Mouse (Mus musculus): ENCODE results near the gene Robo2. TPM values are rescaled to one million over a fixed set of nuclear protein-coding genes. Genes with fewer than 3 reads are reported as not detected.
"Not testable (repeated sequence)": the region's sequence is repeated elsewhere in the genome, so short reads cannot be mapped to it uniquely, and the experiment has no call there.

Gene Robo2
- total and polyA plus RNA-seq, 3 experiments = 1.2 to 4.2 (median 3.4) TPM

DNA sequence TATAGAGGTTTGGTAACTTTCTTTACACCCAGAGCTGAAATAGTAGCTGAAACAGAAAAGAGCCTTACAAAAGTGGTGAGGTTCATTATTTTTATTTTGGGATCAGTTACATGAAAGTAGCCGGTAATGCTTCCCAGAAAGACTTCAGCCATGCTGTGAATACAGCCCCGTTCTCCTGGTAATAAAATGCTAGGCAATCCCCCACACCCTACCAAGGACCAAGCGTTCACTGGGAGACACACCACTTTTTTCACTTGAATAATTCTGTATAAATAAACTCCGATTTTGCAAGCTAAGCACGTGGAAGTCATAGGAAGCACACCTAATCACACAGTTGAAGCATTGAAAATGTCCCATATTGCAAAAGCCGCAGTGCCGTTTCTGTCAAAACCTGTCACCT is 341.0 kb downstream of the Robo2 start:
- no peak for DNase-seq

DNA sequence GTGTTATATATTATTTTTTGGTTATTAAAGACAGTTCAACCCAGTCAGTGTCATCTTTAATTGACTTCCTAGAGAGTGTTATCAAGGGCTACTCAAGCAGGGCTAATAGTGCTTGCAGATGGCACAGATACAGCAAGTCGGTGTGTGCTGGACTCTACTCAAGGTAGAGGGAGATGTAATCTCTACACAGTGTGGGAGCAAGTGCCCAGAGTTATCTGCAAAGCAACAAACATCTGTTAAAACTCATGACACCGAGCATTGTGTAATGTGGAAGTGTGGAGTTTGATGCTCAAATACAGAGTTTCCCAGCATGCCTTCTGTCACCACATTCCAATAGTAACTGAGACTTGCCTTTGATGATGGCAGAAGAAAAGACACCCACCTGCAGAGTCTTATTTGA is 345.7 kb downstream of the Robo2 start:
- DNase-seq = no peak

DNA sequence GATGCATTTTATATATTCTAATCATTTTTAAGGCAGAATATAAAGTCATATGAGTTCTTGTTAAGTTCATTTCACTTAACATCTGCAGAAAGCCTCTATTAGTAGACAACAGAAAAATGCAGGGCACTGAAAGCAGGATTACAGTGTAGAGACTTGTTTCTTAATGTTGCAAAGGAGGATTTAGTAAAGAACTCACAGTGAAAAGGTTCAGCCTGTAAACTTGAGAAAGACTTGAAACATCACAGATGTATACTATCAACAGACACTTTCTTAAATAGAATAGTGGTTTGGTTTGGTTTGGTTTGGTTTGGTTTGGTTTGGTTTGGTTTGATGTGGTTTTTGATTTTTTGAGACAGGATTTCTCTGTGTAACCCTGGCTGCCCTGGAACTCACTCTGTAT is 349.7 kb downstream of the Robo2 start:
- DNase-seq = no peak

DNA sequence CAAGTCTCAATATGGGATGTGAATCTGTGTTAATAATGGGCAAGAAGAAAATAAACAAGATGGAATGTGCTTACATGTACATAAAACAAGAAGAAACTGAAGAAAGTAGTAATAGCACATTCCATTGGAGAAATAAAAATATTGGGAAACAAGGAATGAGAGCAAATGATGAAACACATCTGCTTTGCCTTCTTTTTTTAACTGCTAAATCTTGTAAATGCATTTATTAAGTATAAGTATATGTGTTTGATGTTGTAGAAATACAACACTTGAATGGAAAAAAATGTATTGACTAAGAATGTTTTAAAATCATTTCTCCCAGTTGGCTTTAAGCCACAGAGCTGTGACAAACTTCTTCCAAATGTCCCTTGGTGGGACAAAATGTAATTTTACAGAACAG is 350.1 kb downstream of the Robo2 start:
- no peak for DNase-seq

DNA sequence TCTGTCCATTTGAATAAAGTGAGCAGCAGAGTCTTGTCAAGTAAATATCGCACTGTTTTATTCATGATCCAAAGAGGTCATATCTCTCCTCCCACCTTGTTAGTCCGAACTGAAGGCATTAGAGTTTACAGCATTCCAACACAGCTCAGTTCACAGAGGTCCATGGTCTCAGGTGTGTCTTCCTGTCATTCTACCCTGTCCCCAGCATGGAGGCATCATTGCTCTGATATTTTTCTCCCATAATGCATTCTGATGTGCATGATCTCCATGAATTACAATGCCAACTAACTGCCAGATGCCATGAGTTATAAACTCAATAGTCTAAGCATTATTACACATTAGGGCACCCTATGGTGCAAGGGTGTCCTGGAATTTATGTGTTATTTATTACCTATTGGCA is 354.7 kb downstream of the Robo2 start:
- DNase-seq = no peak

DNA sequence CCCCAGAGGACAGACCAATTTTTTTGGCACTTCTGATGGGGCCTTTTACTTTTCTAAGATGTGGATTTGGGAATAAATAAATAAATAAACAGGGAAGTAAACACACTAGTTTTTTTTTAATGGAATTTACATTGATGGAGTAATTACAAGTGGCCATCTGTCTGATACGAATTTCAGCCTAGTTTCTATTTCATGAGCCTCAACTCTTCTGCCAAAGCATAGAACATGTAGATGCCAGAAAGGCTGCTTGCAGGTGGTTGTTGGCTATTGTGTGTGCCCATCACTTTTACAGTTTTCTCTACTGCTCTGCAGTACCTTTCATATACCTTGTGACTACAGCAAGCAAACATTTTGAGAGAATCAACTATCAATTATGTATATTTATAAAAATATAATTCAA is 355.4 kb downstream of the Robo2 start:
- DNase-seq = no peak

DNA sequence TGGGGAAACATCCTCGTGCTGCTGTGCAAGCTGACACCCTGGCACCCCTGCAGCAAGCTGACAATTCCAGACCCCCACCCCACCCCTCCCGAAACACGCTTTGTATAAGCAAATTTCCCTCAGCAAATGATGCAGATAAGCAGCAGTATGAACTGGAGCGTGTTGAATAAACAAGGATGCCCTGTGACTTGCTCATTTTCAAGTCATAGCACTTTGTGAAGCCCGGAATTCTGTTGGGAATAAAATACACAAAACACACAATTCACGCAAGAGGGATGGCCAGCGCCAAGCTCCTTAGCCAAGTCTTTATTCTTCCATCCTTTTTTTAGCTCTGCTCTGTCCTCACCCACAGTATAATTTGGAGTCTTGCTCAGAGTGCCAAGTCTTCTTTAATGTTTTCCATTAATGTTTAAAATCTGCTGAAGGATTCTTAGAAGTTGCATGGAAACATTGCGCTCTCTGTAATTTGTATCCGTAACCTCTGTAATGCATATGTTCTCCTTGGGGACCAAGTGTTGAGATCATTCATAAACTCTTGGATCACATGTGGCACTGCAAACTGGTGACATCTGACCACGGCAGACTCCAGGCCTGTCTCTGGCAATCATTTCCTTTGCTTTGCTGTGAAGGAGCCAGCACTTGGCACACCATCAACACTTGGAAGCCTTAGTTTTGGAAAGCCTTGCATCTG is 356.4 kb downstream of the Robo2 start:
- peak; percentile 3 for DNase-seq

DNA sequence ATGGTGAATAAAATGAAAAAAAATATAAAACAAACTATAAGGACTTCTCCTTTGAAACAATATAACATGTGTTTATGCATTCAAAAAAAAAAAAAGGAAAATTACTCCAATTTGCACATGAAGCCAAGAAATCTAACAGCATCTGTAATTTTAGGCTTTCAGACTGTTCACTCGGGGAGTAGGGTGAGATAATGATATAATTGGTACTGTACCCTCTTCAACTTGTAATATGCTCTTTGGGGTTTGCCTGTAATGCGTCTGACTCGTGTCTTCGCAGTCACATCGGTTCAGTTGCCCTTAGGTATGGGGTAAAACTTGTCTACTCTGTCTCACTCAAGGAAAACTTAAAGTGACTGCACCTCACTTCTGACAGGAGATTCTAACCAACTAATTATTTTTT is 362.2 kb downstream of the Robo2 start:
- no peak for DNase-seq

DNA sequence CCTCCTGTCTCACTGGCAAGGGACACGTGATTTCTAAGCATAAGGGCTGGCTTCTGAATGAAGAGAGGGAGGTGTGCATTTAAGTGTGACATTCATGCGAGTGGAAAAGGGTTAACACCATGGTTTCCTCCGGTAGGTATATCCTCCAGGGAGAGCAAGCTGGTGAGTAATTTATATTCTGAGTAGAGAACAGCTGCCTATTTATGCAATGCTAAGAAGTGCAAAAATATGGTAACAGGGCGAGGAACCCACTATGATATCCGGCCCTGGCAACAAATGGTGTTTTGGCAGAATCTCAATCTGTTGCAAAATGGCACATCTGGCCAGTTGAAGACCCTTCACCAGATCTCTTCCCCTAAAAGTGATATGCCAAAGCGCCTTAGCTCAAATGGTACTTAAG is 362.6 kb downstream of the Robo2 start:
- no peak for DNase-seq

DNA sequence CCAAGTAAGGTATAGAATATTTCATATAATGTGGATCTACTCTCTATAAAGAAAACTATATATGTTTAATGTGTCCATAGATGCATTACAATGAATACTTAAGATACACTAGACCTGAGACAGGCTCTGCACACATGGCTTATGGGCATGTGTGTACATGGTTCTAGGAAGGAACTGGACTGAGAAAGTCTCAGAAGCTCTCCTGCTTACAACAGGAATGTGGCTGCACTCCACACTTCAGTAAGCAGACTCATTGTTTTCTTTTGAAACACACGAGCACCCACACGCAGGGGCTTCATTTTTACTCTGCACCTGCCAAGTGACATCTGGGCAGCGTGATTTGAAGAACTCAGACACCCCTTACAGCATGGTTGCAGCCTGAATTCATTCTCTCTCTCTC is 364.4 kb downstream of the Robo2 start:
- no peak for DNase-seq

DNA sequence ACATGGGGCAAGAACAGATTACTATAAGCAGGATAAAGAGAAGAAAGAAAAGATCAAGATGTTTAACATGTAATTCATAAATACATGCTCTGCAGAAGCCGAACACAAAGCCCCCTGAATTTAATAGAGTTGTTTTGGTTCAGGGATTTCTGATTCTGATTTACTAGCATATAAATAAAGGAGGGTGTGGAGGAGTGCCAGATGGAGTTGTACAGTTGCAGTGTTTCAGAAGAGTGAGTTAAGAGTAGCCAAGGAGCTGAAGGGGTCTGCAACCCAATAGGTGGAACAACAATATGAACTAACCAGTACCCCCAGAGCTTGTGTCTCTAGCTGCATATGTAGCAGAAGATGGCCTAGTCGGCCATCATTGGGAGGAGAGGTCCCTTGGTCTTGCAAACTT is 370.8 kb downstream of the Robo2 start:
- DNase-seq = not testable (repeated sequence)

DNA sequence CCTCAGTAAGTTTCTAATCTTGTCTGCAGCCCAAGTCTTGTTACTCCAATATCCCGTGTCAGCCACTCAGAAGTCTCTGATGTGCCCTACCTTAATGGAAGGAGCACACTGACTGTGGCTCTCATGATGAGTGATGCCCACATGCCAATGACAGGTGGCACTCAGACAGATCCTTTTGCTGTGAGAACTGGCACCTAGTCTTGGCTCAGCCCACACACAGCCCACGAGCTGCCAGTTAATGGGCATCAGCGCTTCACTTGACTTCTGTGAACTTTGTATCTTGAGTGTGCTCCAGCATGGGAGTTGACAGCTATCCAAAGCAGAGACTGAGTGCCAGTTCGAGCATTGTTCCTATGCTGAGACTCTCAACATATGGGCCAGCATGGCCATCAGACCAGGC is 383.8 kb downstream of the Robo2 start:
- no peak for DNase-seq

DNA sequence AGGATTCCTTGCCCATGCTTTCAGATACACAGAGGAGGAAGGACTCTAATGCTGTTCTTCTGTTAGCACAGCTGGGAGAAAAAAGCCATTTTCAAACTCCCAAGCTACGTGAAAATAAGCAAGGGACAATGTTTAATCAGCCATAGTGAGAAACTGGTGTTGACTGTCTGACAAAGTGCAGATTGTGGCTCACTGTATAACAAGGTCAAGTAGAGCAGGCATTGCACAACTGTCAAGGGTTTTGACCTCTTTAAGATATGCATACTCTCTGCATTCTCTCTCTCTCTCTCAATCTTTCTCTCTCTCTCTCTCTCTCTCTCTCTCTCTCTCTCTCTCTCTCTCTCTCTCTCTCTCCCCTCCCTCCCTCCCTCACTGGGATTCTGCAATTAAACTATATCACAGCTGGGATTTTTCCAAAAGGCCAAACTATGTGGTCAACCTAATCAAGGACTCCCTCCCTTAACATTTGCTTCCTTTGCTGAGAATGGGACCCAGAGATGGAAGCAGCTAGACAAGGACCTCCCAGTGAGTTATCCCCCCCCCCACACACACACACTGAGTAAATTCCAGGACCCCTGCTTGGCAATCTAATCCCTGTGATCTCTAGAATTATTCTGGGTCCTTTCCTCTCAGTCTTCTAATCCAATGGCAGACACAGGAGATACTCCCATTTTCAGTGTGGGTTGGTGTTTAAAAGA is 389.2 kb downstream of the Robo2 start:
- DNase-seq = peak; percentile 4

DNA sequence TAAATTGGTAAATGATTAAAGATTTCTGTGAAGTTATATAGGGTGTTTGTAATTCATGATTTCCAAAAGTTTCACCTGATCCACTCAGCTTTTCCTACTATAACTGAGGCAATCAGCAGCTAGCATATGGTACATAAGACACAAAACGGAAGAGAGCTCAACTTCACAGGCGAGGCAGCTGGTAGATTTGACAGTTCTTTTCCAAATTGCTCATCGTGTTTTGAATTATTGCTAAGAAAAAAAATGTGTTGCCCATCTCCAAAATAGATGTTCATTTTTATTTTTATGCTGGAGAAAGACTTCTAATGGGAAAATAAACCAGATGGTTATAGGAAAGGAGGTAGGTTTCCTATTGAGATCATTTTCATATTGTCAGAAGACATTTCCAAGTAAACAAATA is 405.9 kb downstream of the Robo2 start:
- no peak for DNase-seq

DNA sequence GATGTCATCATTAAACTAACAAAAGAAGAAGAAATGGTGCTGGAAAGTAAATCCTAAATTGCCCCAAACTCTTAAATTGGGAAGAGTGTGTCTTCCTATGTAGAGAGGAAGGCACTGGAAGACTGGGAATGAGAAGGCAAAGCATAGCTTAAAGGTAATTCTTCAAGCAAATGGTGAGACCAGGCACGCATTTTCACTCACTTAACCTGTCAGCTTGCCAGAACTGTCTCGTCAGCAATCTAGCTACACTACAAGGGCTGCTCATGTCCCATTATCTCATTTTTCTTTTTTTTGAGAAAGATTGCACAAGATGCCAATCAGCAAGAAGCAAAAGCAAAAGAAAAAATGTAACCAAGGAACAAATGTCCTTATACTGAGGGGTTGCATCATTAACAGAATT is 410.3 kb downstream of the Robo2 start:
- no peak for DNase-seq

DNA sequence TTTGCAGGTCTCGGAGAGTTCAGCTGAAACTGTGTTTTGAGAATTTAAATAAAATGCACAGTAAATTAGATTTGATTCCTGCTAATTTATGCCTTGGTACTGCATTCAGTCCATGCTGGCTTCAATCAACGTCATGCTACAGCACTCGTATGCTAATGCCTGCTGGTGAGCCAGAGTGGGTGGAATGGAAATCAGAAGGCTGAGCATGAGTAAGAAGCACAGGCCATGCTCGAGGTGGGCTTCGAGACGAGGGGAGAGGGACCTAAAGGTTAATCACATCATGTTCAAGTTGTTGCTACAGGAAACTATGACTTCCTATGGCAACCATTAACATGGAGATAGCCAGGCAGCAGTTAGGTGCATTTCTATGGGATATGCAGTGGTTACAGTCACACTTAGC is 420.4 kb downstream of the Robo2 start:
- no peak for DNase-seq

DNA sequence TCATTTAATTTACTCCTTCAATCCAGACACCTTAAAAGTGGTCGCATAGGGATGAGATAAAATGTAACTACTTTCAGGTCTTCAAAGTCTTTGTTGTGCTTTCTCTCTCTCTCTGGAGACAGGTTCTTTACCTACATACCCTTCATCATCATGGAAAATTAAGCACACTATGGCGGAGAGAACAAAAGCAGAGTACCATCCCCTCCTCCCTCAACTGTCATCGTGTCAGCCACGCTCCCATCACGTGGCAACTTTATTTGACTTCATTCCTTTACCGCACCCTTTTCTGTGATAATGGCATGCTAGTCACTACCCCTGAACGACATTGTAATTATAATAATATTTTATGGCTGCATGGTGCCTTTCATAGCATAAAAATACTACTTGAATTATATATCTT is 442.1 kb downstream of the Robo2 start:
- DNase-seq = no peak

DNA sequence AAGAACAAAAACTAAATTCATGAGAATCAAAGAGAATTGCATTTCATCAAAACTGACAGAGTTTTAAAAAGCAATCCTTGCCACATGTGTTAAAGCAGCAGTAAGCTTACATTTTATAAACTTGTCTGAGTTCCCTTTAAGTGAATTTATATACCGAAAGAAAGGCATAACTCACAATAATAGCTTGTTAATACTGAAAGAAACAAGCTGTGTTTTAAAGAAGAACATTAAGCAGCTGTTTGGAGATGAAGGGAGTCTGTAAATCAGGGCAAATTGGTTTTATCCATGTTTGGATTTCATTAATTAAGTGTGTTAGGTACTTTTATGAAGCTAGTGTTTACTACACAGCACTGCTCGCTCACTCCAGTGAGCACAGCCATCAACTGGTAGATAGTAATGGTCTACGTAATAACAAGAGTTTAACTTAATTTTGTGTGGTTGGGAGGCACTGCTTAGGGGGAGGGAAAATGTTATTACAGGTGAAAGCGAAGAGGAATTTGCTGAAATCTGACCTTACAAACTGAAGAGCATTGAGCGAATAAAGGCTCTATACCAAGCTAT is 447.2 kb downstream of the Robo2 start:
- DNase-seq = no peak

DNA sequence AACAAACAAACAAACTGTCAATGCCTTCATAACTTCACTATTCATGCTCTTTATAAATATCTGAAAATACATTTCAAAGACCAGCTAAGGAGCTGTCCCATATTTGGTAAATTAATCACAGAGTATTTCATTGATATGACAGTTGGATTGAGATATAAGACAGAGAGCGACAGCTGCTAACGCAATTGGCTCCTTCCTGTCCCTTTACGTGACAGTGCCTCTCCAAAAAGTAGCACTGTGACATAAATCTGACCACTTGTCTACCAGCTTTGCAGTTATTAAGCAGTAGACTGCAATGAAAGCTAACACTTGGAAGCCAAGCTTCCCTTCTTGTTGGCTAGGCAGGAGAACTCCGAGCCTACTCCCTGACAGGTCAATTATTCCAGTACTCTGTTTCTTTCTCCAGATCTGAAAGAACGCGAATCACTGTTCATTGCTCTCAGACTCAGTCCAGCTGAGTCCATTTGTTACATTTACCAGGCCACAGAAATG is 452.1 kb downstream of the Robo2 start:
- DNase-seq = no peak

DNA sequence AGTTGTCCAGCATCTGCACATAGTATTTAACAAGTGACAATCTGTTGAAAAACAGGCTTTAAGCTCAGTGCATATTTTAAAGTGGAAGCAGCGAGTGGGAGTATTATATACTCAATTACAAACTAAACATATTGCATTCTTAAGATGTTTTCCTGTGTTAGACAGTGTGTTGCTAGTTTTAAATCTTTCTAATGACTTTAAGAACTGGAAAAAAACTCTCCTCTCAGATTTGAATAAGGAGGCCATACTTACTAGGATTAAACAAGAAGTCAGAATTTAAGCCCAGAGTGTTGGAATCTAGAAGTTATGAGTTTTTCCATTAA is 453.1 kb downstream of the Robo2 start:
- DNase-seq = no peak

DNA sequence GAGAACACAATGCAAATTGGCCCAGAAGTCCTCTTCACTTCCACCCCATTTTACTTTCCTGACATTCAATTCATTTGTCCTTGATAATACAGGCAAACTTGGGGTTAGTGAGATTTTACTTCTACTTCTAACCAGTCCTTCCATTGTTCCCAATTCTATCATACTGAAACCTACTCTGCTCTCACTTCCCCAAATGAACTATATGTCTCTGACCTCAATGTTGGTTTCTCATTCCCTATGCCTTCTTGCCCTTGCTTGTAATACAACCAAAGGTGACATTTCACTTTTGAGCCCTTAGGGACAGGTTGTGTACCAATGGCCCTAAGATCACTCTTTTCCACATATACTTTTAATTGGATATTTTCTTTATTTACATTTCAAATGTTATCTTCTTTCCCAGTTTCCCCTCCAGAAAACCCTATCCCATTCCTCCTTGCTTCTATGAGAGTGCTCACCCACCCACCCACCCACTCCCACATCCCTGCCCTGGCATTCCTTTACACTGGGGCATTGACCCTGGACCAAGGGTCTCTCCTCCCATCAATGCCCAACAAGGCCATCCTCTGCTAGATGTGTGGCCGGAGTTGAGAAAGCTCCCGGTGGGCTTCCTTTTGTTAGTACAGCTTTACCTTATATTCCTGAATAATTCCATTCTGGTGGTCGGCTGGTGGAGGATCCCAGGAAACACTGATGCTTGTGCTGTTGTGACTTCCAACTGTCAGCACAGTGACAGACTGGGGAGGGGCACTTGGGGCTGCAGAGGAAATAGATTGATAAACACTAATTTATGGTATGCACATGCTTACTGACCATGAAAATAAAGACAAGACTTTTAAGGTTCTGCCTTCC is 453.7 kb downstream of the Robo2 start:
- no peak for DNase-seq

DNA sequence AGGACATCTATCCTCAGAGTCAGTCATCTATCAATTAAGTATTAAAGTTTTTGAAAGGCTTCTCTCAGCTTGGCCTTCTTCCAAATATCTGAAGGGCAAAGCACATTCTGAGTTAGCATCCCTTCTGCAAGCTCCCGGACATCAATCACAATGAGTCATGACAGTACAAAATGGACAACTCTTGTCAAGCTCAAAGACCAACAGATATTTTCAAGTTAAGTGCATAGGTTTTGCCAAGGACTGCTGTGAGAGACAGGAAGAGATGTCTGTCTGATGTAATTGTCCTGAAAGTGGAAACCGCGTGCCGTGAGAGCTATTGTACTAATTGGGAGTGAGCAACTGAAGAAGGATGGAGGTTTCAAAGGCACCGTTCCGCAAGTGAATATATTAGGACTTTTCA is 465.5 kb downstream of the Robo2 start:
- peak; percentile 30 for DNase-seq

DNA sequence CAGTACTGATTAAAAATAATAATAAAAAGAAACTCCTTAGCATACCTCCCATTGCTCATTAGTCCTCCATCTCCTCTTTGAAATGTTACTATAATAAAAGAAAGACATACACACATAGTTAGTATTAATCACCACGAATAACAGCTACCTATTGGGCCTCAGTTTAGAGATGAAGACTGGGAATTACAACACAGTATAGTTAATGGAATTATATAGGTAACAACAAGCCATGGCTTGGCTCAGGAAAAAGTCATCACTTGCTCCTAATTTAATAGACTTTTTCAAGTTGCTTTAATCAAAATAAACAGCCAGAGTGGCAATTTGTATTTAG is 471.4 kb downstream of the Robo2 start:
- DNase-seq = no peak

Data from adrenal gland, adult 2 months (tissue).